Mouse (Mus musculus): ENCODE data around the gene Ebi3.

DNA sequence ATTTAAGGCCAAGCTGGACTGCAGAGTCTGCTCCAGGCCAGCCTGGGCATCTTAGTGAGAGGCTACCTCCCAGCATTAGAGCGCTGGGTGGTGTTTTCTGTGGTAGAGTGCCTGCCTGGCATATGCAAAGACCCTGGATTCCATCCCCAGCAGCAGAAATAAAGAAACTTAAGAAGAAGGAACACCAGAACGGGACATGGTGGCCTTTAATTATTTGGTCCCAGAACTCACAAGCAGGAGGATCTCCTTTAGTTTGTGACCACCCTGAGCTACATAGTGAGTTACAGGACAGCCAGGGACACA, 6.1 kb downstream of the Ebi3 start:
- no peak for TF ChIP-seq CTCF (IDR thresholded peaks at IDR 0.05; ENCODE audit: borderline replicate concordance, insufficient read depth, low read length)
- no peak; the same call in 1 of the 2 replicates for TF ChIP-seq POLR2A (IDR thresholded peaks at IDR 0.05; ENCODE audit: low read depth, low read length)
